In the genomic region with DNA sequence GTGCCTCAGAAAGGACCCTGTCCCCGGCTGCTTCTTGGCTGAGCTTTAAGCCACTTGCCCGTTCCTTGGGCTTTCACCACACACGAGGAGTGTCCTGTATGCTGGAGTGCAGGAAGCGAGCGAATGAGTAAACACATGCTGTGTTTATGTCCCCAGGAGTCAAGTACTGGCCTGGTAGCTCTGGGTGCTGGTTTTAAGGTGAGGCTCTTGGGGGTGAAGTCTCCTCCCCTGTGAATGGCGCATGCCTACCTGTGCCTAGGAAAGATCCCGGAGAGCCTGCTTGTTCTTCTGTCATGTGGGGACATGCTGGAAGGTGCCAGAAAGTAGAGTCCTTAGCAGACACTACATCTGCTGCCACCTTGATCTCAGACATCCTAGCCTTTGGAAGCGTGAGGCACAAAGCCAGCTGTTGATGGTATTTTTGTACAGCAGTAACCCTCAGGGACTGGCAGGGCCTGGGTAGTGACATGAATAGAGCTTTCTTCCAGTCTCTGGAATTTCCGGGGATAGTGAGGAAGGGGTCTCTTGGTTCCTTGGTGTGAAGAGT, we compare ENCODE assay signal across 13 mouse cellular contexts. TPM values are rescaled to one million over a fixed set of nuclear protein-coding genes. Genes with fewer than 3 reads are reported as not detected.
DNase-seq lines count a peak whose midpoint lies in the region; ATAC-seq lines count a peak whose summit lies in the region.
"Had no signal": no experiment of that assay in that cellular context is flagged by ENCODE, and none has a peak within 500 bp of the region (broad histone marks: within the 10 kb centered on the region; RNA-seq: fewer than 3 reads in every experiment).

No protein-coding gene starts in this region.

- no peaks in the 10 kb centered on the region for H3K27me3 ChIP-seq in kidney, embryonic 14.5 days (ENCODE audit: control insufficient read depth, insufficient read depth, low read length)
- no peaks in the 10 kb centered on the region for H3K27me3 ChIP-seq in embryonic facial prominence, embryonic 15.5 days
- no peaks in the 10 kb centered on the region for H3K27me3 ChIP-seq in limb, embryonic 15.5 days
- no peaks in the 10 kb centered on the region for H3K27me3 ChIP-seq in forebrain, embryonic 13.5 days
- H3K27me3 ChIP-seq: forebrain, embryonic 15.5 days had no signal

- 84% methylated on average over 9 of the region's 9 CpGs for WGBS in kidney, embryonic 14.5 days
- 54% methylated on average over 9 of the region's 9 CpGs for WGBS in embryonic facial prominence, embryonic 15.5 days
- WGBS in limb, embryonic 15.5 days: 60% methylated on average over 9 of the region's 9 CpGs
- WGBS in forebrain, embryonic 13.5 days: 92% methylated on average over 9 of the region's 9 CpGs

- no peak for DNase-seq in kidney, postnatal 14 days
- peak; percentile 44 to 73 for DNase-seq in lung, postnatal 4 days
- DNase-seq in neural tube, embryonic 10.5 days (ENCODE audit: extremely low spot score, low spot score): no peak
- DNase-seq in frontal cortex, postnatal 25 days (ENCODE audit: low spot score in 2 of 2): no peak
- DNase-seq: cerebellum, adult 2 months; heart, postnatal 10 days; thymus, postnatal 4 days had no signal

- no peak overlapping the region for H3K4me3 ChIP-seq in kidney, embryonic 14.5 days (ENCODE audit: low read length)
- H3K4me3 ChIP-seq in embryonic facial prominence, embryonic 15.5 days (replicated peaks): no peak overlapping the region
- H3K4me3 ChIP-seq in limb, embryonic 15.5 days: no peak overlapping the region
- H3K4me3 ChIP-seq in forebrain, embryonic 13.5 days: no peak overlapping the region
- H3K4me3 ChIP-seq: forebrain, embryonic 15.5 days; megakaryocyte, embryonic 14.5 days had no signal

- peak overlapping the region; percentile 12; the same call in 1 of the 2 replicates for H3K27ac ChIP-seq in kidney, embryonic 14.5 days (ENCODE audit: low read depth, low read length)
- peak overlapping the region; percentile 75 for H3K27ac ChIP-seq in embryonic facial prominence, embryonic 15.5 days (replicated peaks)
- peak overlapping the region; percentile 67 for H3K27ac ChIP-seq in limb, embryonic 15.5 days
- no peak overlapping the region for H3K27ac ChIP-seq in forebrain, embryonic 13.5 days
- H3K27ac ChIP-seq: forebrain, embryonic 15.5 days had no signal

- no peaks in the 10 kb centered on the region for H3K9me3 ChIP-seq in kidney, embryonic 14.5 days (ENCODE audit: control insufficient read depth, low read length)
- no peaks in the 10 kb centered on the region for H3K9me3 ChIP-seq in embryonic facial prominence, embryonic 15.5 days (replicated peaks)
- no peaks in the 10 kb centered on the region for H3K9me3 ChIP-seq in limb, embryonic 15.5 days
- H3K9me3 ChIP-seq in forebrain, embryonic 13.5 days (replicated peaks): 0 out of 2 replicates have a peak, but pooled peaks cover 6% of the 10 kb centered on the region
- H3K9me3 ChIP-seq: forebrain, embryonic 15.5 days had no signal

- peaks cover 9% of the 10 kb centered on the region; the same call in 1 of the 2 replicates for H3K4me1 ChIP-seq in kidney, embryonic 14.5 days (ENCODE audit: control insufficient read depth, insufficient read depth, low read length)
- peaks cover 25% of the 10 kb centered on the region for H3K4me1 ChIP-seq in embryonic facial prominence, embryonic 15.5 days
- H3K4me1 ChIP-seq in limb, embryonic 15.5 days: peaks cover 15% of the 10 kb centered on the region
- peaks cover 3% of the 10 kb centered on the region; the same call in 1 of the 2 replicates for H3K4me1 ChIP-seq in forebrain, embryonic 13.5 days
- H3K4me1 ChIP-seq: forebrain, embryonic 15.5 days; megakaryocyte, embryonic 14.5 days had no signal

- no peak overlapping the region for H3K4me2 ChIP-seq in kidney, embryonic 14.5 days (replicated peaks; ENCODE audit: low read depth, low read length)
- no peak overlapping the region for H3K4me2 ChIP-seq in embryonic facial prominence, embryonic 15.5 days (replicated peaks)
- H3K4me2 ChIP-seq in limb, embryonic 15.5 days: no peak overlapping the region
- no peak overlapping the region for H3K4me2 ChIP-seq in forebrain, embryonic 13.5 days
- H3K4me2 ChIP-seq: forebrain, embryonic 15.5 days had no signal

- no peaks in the 10 kb centered on the region for H3K36me3 ChIP-seq in kidney, embryonic 14.5 days (ENCODE audit: control insufficient read depth, insufficient read depth, low read length)
- H3K36me3 ChIP-seq in embryonic facial prominence, embryonic 15.5 days: no peaks in the 10 kb centered on the region
- no peaks in the 10 kb centered on the region for H3K36me3 ChIP-seq in limb, embryonic 15.5 days
- H3K36me3 ChIP-seq in forebrain, embryonic 13.5 days (ENCODE audit: poor library complexity, severe bottlenecking): peaks cover 10% of the 10 kb centered on the region; the same call in 1 of the 2 replicates

- H3K9ac ChIP-seq in kidney, embryonic 14.5 days (ENCODE audit: low read depth, low read length): no peak overlapping the region
- H3K9ac ChIP-seq in embryonic facial prominence, embryonic 15.5 days: no peak overlapping the region
- H3K9ac ChIP-seq in limb, embryonic 15.5 days: no peak overlapping the region
- H3K9ac ChIP-seq in forebrain, embryonic 13.5 days: no peak overlapping the region
- H3K9ac ChIP-seq: forebrain, embryonic 15.5 days had no signal

- no peak for ATAC-seq in kidney, embryonic 14.5 days (ENCODE audit: low FRiP score, low TSS enrichment)
- ATAC-seq in embryonic facial prominence, embryonic 15.5 days (ENCODE audit: insufficient number of reproducible peaks, low FRiP score, low TSS enrichment, low read depth): no peak
- ATAC-seq in limb, embryonic 15.5 days (ENCODE audit: insufficient number of reproducible peaks, low FRiP score, low TSS enrichment, low read depth): no peak
- ATAC-seq in forebrain, embryonic 13.5 days: no peak
- ATAC-seq: forebrain, embryonic 15.5 days had no signal

RNA-seq across cellular contexts. Expression of gene Epb41l1, which starts 25.9 kb away (rescaled TPM):
- polyA plus RNA-seq in kidney, embryonic 14.5 days (2014; fragmentation: Nextera tagmentation; extraction: Ambion mirVana): 2.5 and 3.1 TPM in 2 replicates
- 3.4 and 3.8 TPM in 2 replicates for polyA plus RNA-seq in embryonic facial prominence, embryonic 15.5 days (2015; fragmentation: Nextera tagmentation; extraction: Ambion mirVana)
- polyA plus RNA-seq in limb, embryonic 15.5 days (2015; fragmentation: Nextera tagmentation; extraction: Ambion mirVana): 2.6 and 3.1 TPM in 2 replicates
- 5.3 and 7.1 TPM in 2 replicates for polyA plus RNA-seq in forebrain, embryonic 13.5 days (2015; fragmentation: Nextera tagmentation; extraction: Ambion mirVana)

Comparison
In these comparisons a context has a peak if more than half of its experiments do, and no peak if none do; other contexts are left out.
1. DNase-seq: peak in lung, postnatal 4 days (2 of 2); none in kidney, postnatal 14 days (single experiment), neural tube, embryonic 10.5 days (single experiment) and frontal cortex, postnatal 25 days (0 of 2).